Mouse (Mus musculus) CH12F3 (cell line): ENCODE data around the gene Skap1.

ENCODE experiments used
- in situ Hi-C: fragments of 300-500 bp; cut with MboI; formaldehyde crosslinking; loops from 2 replicates; pipeline ENCODE4 v1.14.3; 2020; ENCODE audit warnings: low sequenced_read_pairs

Skap1 gene

GRCm38 (mm10) chr11:96737673-96738471 is 273.5 kb downstream of the Skap1 start:
- in situ Hi-C loops: no loop called here

- in situ Hi-C loops: no loop called here
These were observed 276.4 kb downstream of the Skap1 start for GRCm38 (mm10) chr11:96740796-96741195.

GRCm38 (mm10) chr11:96741995-96742394 is 277.6 kb downstream of the Skap1 start:
- in situ Hi-C loops: no loop called here

- in situ Hi-C loops: no loop called here
These were observed 278.6 kb downstream of the Skap1 start for GRCm38 (mm10) chr11:96743000-96743399.

GRCm38 (mm10) chr11:96743891-96744290 is 279.5 kb downstream of the Skap1 start:
- in situ Hi-C loops: no loop called here

GRCm38 (mm10) chr11:96746648-96747047 is 282.3 kb downstream of the Skap1 start:
- in situ Hi-C loops: no loop called here

- in situ Hi-C loops: no loop called here
These were observed 283.2 kb downstream of the Skap1 start for GRCm38 (mm10) chr11:96747555-96747954.

GRCm38 (mm10) chr11:96755298-96755697 is 290.9 kb downstream of the Skap1 start:
- in situ Hi-C loops: loop anchor here (5.0 kb wide), 1 partner anchor 107 kb away; no protein-coding TSS in a partner anchor

- in situ Hi-C loops: loop anchor here (5.0 kb wide), 1 partner anchor 105 kb away; no protein-coding TSS in a partner anchor
These were observed 293.0 kb downstream of the Skap1 start for GRCm38 (mm10) chr11:96757421-96757820.

GRCm38 (mm10) chr11:96758402-96758801 is 294.0 kb downstream of the Skap1 start:
- in situ Hi-C loops: loop anchor here (5.0 kb wide), 1 partner anchor 104 kb away; no protein-coding TSS in a partner anchor

- in situ Hi-C loops: no loop called here
These were observed 295.6 kb downstream of the Skap1 start for GRCm38 (mm10) chr11:96760042-96760441.

- in situ Hi-C loops: no loop called here
These were observed 297.6 kb downstream of the Skap1 start for GRCm38 (mm10) chr11:96761984-96762383.

- in situ Hi-C loops: no loop called here
These were observed 298.5 kb downstream of the Skap1 start for GRCm38 (mm10) chr11:96762742-96763470.

- in situ Hi-C loops: no loop called here
These were observed 300.3 kb downstream of the Skap1 start for GRCm38 (mm10) chr11:96764511-96765350.

- in situ Hi-C loops: no loop called here
These were observed 301.3 kb downstream of the Skap1 start for GRCm38 (mm10) chr11:96765645-96766044.

GRCm38 (mm10) chr11:96766555-96766954 is 302.2 kb downstream of the Skap1 start:
- in situ Hi-C loops: no loop called here

GRCm38 (mm10) chr11:96767096-96767495 is 302.7 kb downstream of the Skap1 start:
- in situ Hi-C loops: no loop called here

GRCm38 (mm10) chr11:96768240-96768639 is 303.8 kb downstream of the Skap1 start:
- in situ Hi-C loops: no loop called here

GRCm38 (mm10) chr11:96771274-96771975 is 307.0 kb downstream of the Skap1 start:
- in situ Hi-C loops: no loop called here

GRCm38 (mm10) chr11:96772413-96772812 is 308.0 kb downstream of the Skap1 start:
- in situ Hi-C loops: no loop called here
